Mouse (Mus musculus) heart, adult 18-20 months (tissue): ENCODE data around the gene Fbl. TPM values are rescaled to one million over a fixed set of nuclear protein-coding genes. Genes with fewer than 3 reads are reported as not detected.
A peak's percentile ranks its signal among the peaks of the same experiment; 100 is the strongest.
"Not testable (repeated sequence)": the region's sequence is repeated elsewhere in the genome, so short reads cannot be mapped to it uniquely, and the experiment has no call there.

Experiments
- DNase-seq, 2 experiments: peaks; one replicate each; pipeline ENCODE4 v3.0.0; 2021 to 2022; ENCODE audit warnings: mixed read lengths in 1 of 2
- long read RNA-seq, 2 experiments: library from polyadenylated mRNA; stranded (forward); transcript quantifications; one replicate each; pipeline ENCODE4 v2.0.0; 2021
- total RNA-seq, 2 experiments: library from RNA; stranded (reverse); gene quantifications; 2 replicates each; pipeline ENCODE4 v1.2.3; 2021

Fbl gene
- 10 to 100 TPM; 28.9 to 32.8 TPM for total RNA-seq
- long read RNA-seq, experiment 1, transcript Fbl-201 (9 exons, 1,197 nt), result major isoform, 19 of 22 reads
- long read RNA-seq, experiment 1, partial matches to known transcripts, result 1 of 22 reads
- long read RNA-seq, experiment 1, other reads (novel, unspliced or antisense), result 2 of 22 reads
- long read RNA-seq, experiment 2, transcript Fbl-201 (9 exons, 1,197 nt), result major isoform, 9 of 11 reads
- long read RNA-seq, experiment 2, partial matches to known transcripts, result 1 of 11 reads
- long read RNA-seq, experiment 2, other reads (novel, unspliced or antisense), result 1 of 11 reads

DNA sequence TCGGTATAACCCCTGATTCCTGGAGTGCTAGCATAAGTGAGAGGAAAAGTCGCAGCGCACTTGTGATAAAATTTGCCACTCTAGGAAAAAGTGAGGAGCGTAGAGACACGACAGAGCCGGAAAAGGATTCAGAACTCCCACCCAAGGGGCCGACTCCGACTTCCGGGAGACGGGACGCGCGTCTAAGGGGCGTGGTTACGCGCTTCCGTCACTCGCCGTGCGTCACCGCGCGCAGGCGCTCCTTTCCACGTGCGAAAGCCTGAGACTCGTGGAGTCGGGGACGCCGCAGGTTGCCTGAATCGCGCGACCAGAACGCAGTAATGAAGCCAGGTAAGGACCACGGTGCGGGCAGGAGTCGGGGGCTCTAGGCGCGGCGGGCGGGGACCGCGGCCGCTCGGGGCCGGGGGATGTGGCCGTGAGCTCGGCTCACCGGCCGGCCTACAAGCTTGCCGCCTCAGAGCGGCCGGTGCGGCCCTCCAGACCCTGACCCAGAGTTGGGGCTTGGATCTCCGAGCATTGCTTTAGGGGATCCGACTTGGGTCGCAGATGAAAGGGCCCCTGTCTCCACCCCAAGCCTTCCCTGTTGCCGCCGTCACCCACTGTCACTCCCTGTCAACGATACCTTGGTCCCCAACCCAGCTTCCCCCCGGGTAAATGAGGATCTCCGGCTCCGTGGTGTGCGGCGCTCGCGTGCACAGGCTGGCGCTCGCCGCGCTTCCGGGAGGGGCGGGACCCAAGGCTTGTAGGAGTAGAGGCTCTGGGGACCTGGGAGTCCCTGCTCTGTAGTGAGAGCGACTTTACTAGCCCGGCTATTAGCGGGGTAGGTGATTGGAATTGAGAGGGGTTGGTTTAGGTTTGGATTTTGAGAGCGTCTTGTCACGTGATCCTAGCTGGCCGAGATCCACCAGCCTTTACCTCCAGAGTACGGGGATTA, at the start of gene Fbl:
Gene Fbl (plus strand): TSS at position 222 of the 934 bp plus-strand sequence.
- DNase-seq, result peak; percentile 93 to 94

GRCm38 (mm10) chr7:28129166-28129565, 40.3 kb upstream of the Fbl start, which contains the start of gene 9530053A07Rik:
Gene 9530053A07Rik (plus strand): TSS chr7:28129466.
- no peak for DNase-seq

GRCm38 (mm10) chr7:28137613-28138012, 31.9 kb upstream of the Fbl start:
- peak in 1 of 2 experiments; percentile 33 for DNase-seq

GRCm38 (mm10) chr7:28148263-28148662, 21.2 kb upstream of the Fbl start:
- DNase-seq, result peak; percentile 44 to 81

GRCm38 (mm10) chr7:28149841-28150240, 19.7 kb upstream of the Fbl start:
- no peak for DNase-seq

GRCm38 (mm10) chr7:28151584-28152221, 17.8 kb upstream of the Fbl start:
- DNase-seq, result peak; percentile 18 to 33

DNA sequence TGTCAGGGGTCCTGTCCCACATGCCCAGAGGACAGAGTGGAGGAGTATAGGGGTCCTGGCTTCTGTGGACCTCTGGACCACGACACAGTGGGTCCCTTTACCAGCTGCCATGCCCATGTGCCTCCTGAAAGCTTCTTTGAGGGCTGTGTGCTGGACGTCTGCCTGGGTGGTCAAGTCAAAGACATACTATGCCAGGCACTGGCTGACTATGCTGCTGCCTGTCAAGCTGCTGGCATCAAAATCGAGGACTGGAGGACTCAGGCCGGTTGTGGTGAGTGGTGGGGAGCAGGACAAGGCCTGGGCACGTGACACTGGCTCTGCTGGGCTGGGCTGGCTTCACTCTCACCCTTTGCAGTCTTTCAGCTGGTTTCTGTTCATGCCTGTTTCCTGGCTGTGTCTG, 15.9 kb upstream of the Fbl start:
- not testable (repeated sequence) for DNase-seq

DNA sequence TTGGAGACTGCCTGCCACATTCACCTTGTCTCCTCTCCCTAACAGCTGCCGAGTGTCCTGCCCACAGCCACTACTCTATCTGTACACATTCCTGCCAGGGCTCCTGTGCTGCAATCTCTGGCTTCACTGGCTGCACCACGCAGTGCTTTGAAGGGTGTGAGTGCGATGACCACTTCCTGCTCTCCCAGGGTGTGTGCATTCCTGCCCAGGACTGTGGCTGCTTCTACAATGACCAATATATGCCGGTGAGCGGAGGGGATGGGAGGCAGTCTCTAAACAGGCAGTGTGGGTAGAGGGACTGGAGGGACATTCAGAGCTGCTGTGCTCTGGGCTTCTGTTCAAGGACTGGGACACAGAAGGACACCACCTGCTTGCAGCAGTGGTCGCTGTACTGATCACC, 10.2 kb upstream of the Fbl start:
- no peak for DNase-seq

GRCm38 (mm10) chr7:28159893-28160292, 9.6 kb upstream of the Fbl start:
- DNase-seq, result no peak

DNA sequence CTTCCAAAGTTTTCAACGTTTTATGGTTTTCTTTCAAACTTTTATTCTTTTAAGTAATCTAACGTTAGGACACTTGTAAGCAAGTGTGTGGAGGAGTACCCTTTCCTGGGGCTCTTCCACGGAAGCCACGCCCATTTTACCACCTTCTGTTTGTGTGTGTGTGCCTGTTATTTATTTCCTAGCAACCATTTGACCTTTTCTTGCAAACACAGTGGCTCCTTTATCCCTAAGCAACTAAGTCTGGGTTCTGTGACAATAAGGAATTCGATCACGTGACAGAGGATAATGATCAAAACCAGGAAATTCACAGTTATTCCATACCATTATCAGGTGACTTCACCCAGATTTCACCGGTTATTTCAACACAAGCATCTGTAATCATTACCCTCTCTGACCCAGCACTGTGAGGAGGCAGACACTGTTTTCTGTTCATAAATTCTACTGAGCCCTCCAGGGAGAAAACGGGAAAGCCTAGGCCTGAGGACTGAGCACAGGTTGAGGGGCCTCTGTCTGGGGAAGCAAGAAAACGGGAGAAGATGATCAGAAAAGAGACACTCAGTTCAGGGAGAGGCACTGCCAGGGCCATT, 8.3 kb upstream of the Fbl start:
- DNase-seq, result no peak

- no peak for DNase-seq
These were observed 4.1 kb upstream of the Fbl start for GRCm38 (mm10) chr7:28165406-28165805.

- DNase-seq, result peak; percentile 53 to 77
These were observed 992 bp upstream of the Fbl start for GRCm38 (mm10) chr7:28168320-28169115.

GRCm38 (mm10) chr7:28175358-28175757, 5.8 kb downstream of the Fbl start:
- DNase-seq, result no peak

DNA sequence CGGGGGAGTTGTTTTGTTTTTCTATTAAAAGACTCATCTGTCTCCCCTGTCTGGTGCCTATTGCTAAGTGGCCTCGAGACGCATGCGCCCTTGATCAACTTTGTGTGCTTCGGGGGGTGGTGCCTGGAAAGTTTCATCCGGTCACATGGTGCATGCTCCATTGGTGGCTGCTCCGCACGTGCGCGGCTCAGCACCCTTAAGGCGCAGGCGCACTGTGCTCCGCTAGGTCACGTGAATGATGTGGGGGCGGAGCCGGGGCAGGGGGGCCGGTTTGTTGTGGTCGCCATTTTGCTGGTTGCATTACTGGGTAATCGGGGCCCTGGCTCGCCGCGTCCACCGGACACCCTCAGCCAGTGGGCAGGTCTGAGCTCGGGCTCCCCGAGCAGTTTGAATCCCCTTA, 9.7 kb downstream of the Fbl start, which contains the start of gene Dyrk1b:
Gene Dyrk1b (plus strand): TSS at position 242 of the 400 bp plus-strand sequence.
- DNase-seq, result peak; percentile 99

DNA sequence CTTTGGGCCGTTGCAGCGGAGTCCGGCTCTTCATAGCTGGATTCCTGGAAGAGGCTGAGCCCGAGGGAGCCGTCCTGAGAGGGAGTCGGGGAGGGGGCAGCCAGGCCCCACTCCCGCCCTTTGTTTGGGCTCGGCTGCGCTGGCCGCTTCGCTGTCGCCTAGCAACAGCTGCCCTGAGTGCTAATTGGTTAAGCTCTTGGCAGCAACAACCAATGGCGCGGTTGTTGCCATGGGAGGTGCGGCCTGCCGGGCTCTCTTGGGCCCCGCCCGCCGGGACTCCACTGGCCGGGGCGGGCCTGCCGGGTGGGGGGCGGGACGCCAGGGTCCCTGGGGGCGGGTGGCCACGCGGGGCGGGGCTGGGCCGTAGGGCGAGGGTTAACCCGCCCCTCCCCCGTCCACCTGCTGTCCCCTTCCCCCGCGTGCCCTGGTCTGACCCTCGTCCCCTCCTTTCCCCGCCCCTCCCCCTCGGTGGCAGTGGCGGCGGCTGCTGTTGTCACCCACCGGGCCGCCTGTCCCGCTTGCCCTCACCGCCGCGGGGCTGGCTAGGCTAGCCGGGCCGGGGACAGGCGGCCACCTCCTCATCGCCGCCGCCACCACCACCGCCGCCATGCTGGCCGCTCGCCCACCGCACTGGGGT, 10.3 kb downstream of the Fbl start:
- DNase-seq, result peak; percentile 94 to 97

GRCm38 (mm10) chr7:28180890-28181289, 11.4 kb downstream of the Fbl start:
- DNase-seq, result no peak

DNA sequence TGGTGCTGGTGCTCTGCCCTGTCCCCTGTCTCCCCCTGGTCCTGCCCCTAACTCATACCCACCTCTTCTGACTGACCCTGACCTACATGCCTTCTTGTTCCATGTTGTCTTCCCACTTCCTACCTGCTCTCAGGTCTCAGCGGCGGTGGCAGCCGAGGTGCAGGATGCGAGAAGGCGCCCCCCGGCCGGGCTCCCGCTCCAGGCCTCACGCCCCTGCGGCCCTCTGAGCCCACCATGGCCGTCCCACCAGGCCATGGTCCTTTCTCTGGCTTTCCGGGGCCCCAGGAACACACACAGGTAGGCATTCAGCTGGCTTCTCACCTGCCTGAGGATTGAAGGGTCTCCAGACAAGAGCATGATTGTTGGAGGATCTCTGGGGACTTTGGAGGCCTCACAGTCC, 11.9 kb downstream of the Fbl start:
- no peak for DNase-seq

- no peak for DNase-seq
These were observed 12.8 kb downstream of the Fbl start for GRCm38 (mm10) chr7:28182320-28182719.

DNA sequence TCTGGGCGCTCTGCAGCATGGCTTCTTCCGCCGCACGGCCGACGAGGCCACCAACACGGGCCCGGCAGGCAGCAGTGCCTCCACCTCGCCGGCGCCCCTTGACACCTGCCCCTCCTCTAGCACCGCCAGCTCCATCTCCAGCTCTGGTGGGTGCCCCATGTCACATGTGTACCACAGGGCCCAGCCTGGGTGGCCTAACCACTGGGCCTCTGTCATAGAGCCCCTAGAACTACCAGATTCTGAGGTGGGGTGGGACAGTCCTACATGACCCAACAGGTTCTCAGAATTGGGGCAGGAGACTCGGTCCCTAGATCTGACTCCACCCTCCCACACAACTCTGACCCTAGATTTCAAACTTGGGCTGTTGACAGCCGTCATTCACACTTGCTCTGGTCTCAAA, 16.4 kb downstream of the Fbl start:
- DNase-seq, result no peak

DNA sequence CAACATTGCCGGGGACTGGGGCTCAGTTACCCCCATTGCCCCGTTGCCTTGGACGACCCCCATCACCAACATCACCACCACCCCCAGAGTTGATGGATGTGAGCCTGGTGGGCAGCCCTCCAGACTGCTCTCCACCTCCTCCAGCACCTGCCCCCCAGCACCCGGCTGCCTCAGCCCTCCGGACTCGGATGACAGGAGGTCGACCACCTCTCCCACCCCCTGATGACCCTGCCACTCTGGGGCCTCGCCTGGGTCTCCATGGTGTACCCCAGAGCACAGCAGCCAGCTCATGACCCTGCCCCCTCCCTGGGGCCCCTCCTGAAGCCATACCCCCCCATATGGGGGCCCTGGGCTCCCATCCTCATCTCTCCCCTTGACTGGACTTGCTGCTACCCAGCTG, 17.1 kb downstream of the Fbl start:
- no peak for DNase-seq

- no peak for DNase-seq
These were observed 22.0 kb downstream of the Fbl start for GRCm38 (mm10) chr7:28191489-28191888.
